In the genomic region with DNA sequence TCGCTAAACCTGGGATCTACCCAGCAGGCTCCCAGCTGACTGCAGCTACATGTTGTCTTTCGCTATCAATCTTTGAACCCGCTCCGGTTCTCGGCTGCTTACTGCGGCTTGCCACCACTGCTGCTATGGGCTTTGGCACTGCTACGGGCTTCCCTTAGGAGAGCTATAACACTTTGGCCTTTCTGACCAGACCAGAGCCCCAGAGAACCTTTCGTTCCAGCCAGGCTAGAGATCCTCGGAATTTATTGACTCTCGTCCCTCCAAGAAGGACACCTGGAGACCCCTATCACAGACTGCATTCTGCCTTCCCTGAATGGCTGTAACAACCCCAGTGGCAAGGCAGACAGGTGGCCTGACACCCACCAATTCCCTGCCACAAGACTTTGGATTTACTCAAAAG, we compare ENCODE assay signal across 26 mouse cellular contexts. TPM values are rescaled to one million over a fixed set of nuclear protein-coding genes. Genes with fewer than 3 reads are reported as not detected.
"Had no signal": no experiment of that assay in that cellular context is flagged by ENCODE, and none has a peak within 500 bp of the region (broad histone marks: within the 10 kb centered on the region; RNA-seq: fewer than 3 reads in every experiment).

No protein-coding gene starts in this region.

- DNase-seq: cerebellum, adult 8-10 months; cerebellum, adult 9-10 months; cerebellum, adult 9-11 months; cerebellum, postnatal 10 days; cerebellum, postnatal 14 days; cerebellum, postnatal 25 days; cerebellum, postnatal 36 days; embryo, embryonic 11 days; forebrain, postnatal 0 days; gastrocnemius, adult 2 months; gastrocnemius, postnatal 10 days; gastrocnemius, postnatal 14 days; gastrocnemius, postnatal 25 days; gastrocnemius, postnatal 36 days; heart, adult 18-20 months; heart, adult 2 months had no signal

- H3K4me3 ChIP-seq: embryonic facial prominence, embryonic 10.5 days; embryonic facial prominence, embryonic 12.5 days; embryonic facial prominence, embryonic 13.5 days; embryonic facial prominence, embryonic 15.5 days; erythroblast, embryonic 14.5 days; forebrain, embryonic 10.5 days; forebrain, embryonic 12.5 days; forebrain, embryonic 13.5 days; forebrain, embryonic 15.5 days; gastrocnemius, adult 2 months; heart, adult 2 months had no signal

- H3K9me3 ChIP-seq: embryonic facial prominence, embryonic 10.5 days; embryonic facial prominence, embryonic 12.5 days; embryonic facial prominence, embryonic 13.5 days; embryonic facial prominence, embryonic 15.5 days; forebrain, embryonic 10.5 days; forebrain, embryonic 12.5 days; forebrain, embryonic 13.5 days; forebrain, embryonic 15.5 days had no signal

- H3K4me1 ChIP-seq: embryonic facial prominence, embryonic 13.5 days; embryonic facial prominence, embryonic 15.5 days; forebrain, embryonic 10.5 days; forebrain, embryonic 12.5 days; forebrain, embryonic 13.5 days; forebrain, embryonic 15.5 days had no signal

- H3K27ac ChIP-seq: embryonic facial prominence, embryonic 10.5 days; embryonic facial prominence, embryonic 12.5 days; embryonic facial prominence, embryonic 13.5 days; embryonic facial prominence, embryonic 15.5 days; forebrain, embryonic 10.5 days; forebrain, embryonic 12.5 days; forebrain, embryonic 13.5 days; forebrain, embryonic 15.5 days; gastrocnemius, adult 2 months; heart, adult 2 months had no signal

- H3K27me3 ChIP-seq: embryonic facial prominence, embryonic 12.5 days; embryonic facial prominence, embryonic 13.5 days; embryonic facial prominence, embryonic 15.5 days; forebrain, embryonic 12.5 days; forebrain, embryonic 13.5 days; forebrain, embryonic 15.5 days had no signal

- H3K36me3 ChIP-seq: embryonic facial prominence, embryonic 10.5 days; embryonic facial prominence, embryonic 12.5 days; embryonic facial prominence, embryonic 13.5 days; embryonic facial prominence, embryonic 15.5 days; forebrain, embryonic 10.5 days; forebrain, embryonic 12.5 days; forebrain, embryonic 15.5 days had no signal

RNA-seq across cellular contexts. Expression of a gene that starts 26.6 kb away (rescaled TPM):
- polyA plus RNA-seq: embryonic facial prominence, embryonic 13.5 days; embryonic facial prominence, embryonic 15.5 days; erythroblast, embryonic 14.5 days; forebrain, embryonic 10.5 days; forebrain, embryonic 11.5 days; forebrain, embryonic 12.5 days had no signal
